Mouse (Mus musculus) intestine, postnatal 0 days (tissue): ENCODE data around the gene Abcc5. TPM values are rescaled to one million over a fixed set of nuclear protein-coding genes. Genes with fewer than 3 reads are reported as not detected.

Experiments used
- ATAC-seq: fragments of 200-750 bp; cut with Nextera tagmentation; 2 replicates; pipeline ENCODE4 v1.8.0; 2017; ENCODE audit warnings: mild to moderate bottlenecking, moderate TSS enrichment, moderate library complexity
- H3K27ac ChIP-seq: fragments of 300-500 bp; sonication (generic); 2 replicates; pipeline ENCODE4 v1.5.1; 2014; ENCODE audit warnings: mild to moderate bottlenecking, low read depth, low read length, moderate library complexity
- H3K27me3 ChIP-seq: fragments of 300-500 bp; sonication (generic); replicated peaks from 2 replicates; pipeline ENCODE4 v1.6.1; 2014; ENCODE audit warnings: low read length, mixed read lengths; ENCODE audit not compliant: control insufficient read depth, insufficient read depth
- H3K36me3 ChIP-seq: fragments of 300-500 bp; sonication (generic); 2 replicates; pipeline ENCODE4 v1.6.1; 2014; ENCODE audit warnings: mild to moderate bottlenecking, moderate library complexity; ENCODE audit not compliant: control insufficient read depth, insufficient read depth
- H3K4me1 ChIP-seq: fragments of 300-500 bp; sonication (generic); replicated peaks from 2 replicates; pipeline ENCODE4 v1.6.1; 2014; ENCODE audit warnings: antibody characterized with exemption, low read length, mixed read lengths; ENCODE audit not compliant: control insufficient read depth, insufficient read depth
- H3K4me2 ChIP-seq: fragments of 300-500 bp; sonication (generic); replicated peaks from 2 replicates; pipeline ENCODE4 v1.6.1; 2014; ENCODE audit warnings: low read depth, mild to moderate bottlenecking, moderate library complexity
- H3K4me3 ChIP-seq: fragments of 300-500 bp; sonication (generic); 2 replicates; pipeline ENCODE4 v1.5.1; 2014; ENCODE audit warnings: low read depth, low read length
- H3K9ac ChIP-seq: fragments of 300-500 bp; sonication (generic); 2 replicates; pipeline ENCODE4 v1.6.1; 2014; ENCODE audit warnings: mild to moderate bottlenecking, low read depth, low read length
- H3K9me3 ChIP-seq: fragments of 300-500 bp; sonication (generic); 2 replicates; pipeline ENCODE4 v1.6.1; 2016; ENCODE audit warnings: mixed run types; ENCODE audit not compliant: control insufficient read depth
- CTCF ChIP-seq: sonication (generic); IDR thresholded peaks from 2 replicates; pipeline ENCODE4 v1.5.1; 2016; ENCODE audit warnings: low read depth, mild to moderate bottlenecking, control low read depth, antibody characterized with exemption, moderate library complexity
- WGBS: fragments of 180-500 bp; shearing (Covaris S2); extraction: QIAGEN DNeasy Blood & Tissue Kit; methylation state at CpG from one replicate; pipeline ENCODE4 v1.1.7; 2014; 5-methylcytosine and 5-hydroxymethylcytosine counted together
- polyA plus RNA-seq: library from polyadenylated mRNA; unstranded; fragments of >200 nt; fragmentation: Nextera tagmentation; extraction: Ambion mirVana; gene quantifications from 2 replicates; pipeline ENCODE4 v1.2.1, GENCODE M21; 2015

The Abcc5 gene
- polyA plus RNA-seq, 1 experiment from 2014 or later = 11.5 TPM

- Histone ChIP-seq H3K9ac (no peak overlapping the region), H3K27ac (no peak overlapping the region), H3K4me3 (no peak overlapping the region), H3K27me3 (no peaks in the 10 kb centered on the region), H3K4me2 (no peak overlapping the region), H3K9me3 (no peaks in the 10 kb centered on the region), H3K36me3 (no peaks in the 10 kb centered on the region), H3K4me1 (0 out of 2 replicates have a peak, but pooled peaks cover 4% of the 10 kb centered on the region)
- no peak for TF ChIP-seq CTCF
- ATAC-seq = no peak
- WGBS = 71% methylated on average over 4 of the region's 4 CpGs
These were observed 1.4 kb upstream of the Abcc5 start for GRCm38 (mm10) chr16:20427566-20427965.

GRCm38 (mm10) chr16:20424719-20425650 is 1.2 kb downstream of the Abcc5 start:
- no peak for ATAC-seq

GRCm38 (mm10) chr16:20424226-20424663 is 1.9 kb downstream of the Abcc5 start:
- TF ChIP-seq CTCF = no peak
- H3K4me3 ChIP-seq = 0 out of 2 replicates have a peak overlapping the region, but pooled peaks have one; percentile 3
- H3K27ac ChIP-seq = no peak overlapping the region
- H3K36me3 ChIP-seq = 0 out of 2 replicates have a peak, but pooled peaks cover 4% of the 10 kb centered on the region
- no peak for ATAC-seq
- WGBS = 63% methylated on average over 7 of the region's 7 CpGs
- H3K27me3 ChIP-seq = no peaks in the 10 kb centered on the region
- H3K4me2 ChIP-seq = peak overlapping the region; percentile 35
- H3K9me3 ChIP-seq = no peaks in the 10 kb centered on the region
- H3K4me1 ChIP-seq = 0 out of 2 replicates have a peak, but pooled peaks cover 4% of the 10 kb centered on the region
- H3K9ac ChIP-seq = no peak overlapping the region

More at GRCm38 (mm10) chr16:20424719-20425650, 1.2 kb downstream of the Abcc5 start:
- Histone ChIP-seq H3K27me3 (no peaks in the 10 kb centered on the region), H3K27ac (0 out of 2 replicates have a peak overlapping the region, but pooled peaks have one; percentile 60), H3K9me3 (no peaks in the 10 kb centered on the region), H3K4me2 (peak overlapping the region; percentile 90), H3K36me3 (0 out of 2 replicates have a peak, but pooled peaks cover 4% of the 10 kb centered on the region), H3K4me1 (0 out of 2 replicates have a peak, but pooled peaks cover 4% of the 10 kb centered on the region), H3K4me3 (peak overlapping the region; percentile 72), H3K9ac (peak overlapping the region; percentile 62)
- WGBS = 37% methylated on average over 10 of the region's 10 CpGs
- no peak for TF ChIP-seq CTCF

GRCm38 (mm10) chr16:20422938-20423730 is 3.1 kb downstream of the Abcc5 start:
- WGBS = 69% methylated on average over 6 of the region's 6 CpGs
- H3K4me2 ChIP-seq = no peak overlapping the region
- H3K36me3 ChIP-seq = 0 out of 2 replicates have a peak, but pooled peaks cover 4% of the 10 kb centered on the region
- H3K27ac ChIP-seq = no peak overlapping the region
- no peak for ATAC-seq
- no peak overlapping the region for H3K9ac ChIP-seq
- H3K4me1 ChIP-seq = 0 out of 2 replicates have a peak, but pooled peaks cover 4% of the 10 kb centered on the region
- H3K4me3 ChIP-seq = no peak overlapping the region
- TF ChIP-seq CTCF = no peak
- no peaks in the 10 kb centered on the region for H3K9me3 ChIP-seq
- no peaks in the 10 kb centered on the region for H3K27me3 ChIP-seq

- Histone ChIP-seq H3K4me3 (no peak overlapping the region), H3K27ac (no peak overlapping the region), H3K4me2 (no peak overlapping the region), H3K27me3 (no peaks in the 10 kb centered on the region), H3K9ac (no peak overlapping the region), H3K9me3 (no peaks in the 10 kb centered on the region), H3K4me1 (no peaks in the 10 kb centered on the region), H3K36me3 (0 out of 2 replicates have a peak, but pooled peaks cover 4% of the 10 kb centered on the region)
- 71% methylated on average over 2 of the region's 2 CpGs for WGBS
- no peak for TF ChIP-seq CTCF
- no peak for ATAC-seq
These were observed 8.1 kb downstream of the Abcc5 start for GRCm38 (mm10) chr16:20418054-20418453.
